Mouse (Mus musculus): ENCODE measurements around the gene Btbd35f3. TPM values are rescaled to one million over a fixed set of nuclear protein-coding genes. Genes with fewer than 3 reads are reported as not detected.

Btbd35f3 gene
- not detected for total RNA-seq (2023)

GRCm38 (mm10) chrX:4037374-4037773 lies at the start of gene Btbd35f3:
Gene Btbd35f3, plus strand, starts transcription at chrX:4037674.

Other genes starting within 250 kb of the Btbd35f3 start
- not detected for gene Btbd35f16, start 80.7 kb upstream of the Btbd35f3 start, total RNA-seq (2023)
- not detected for gene Btbd35f28, start 158.9 kb downstream of the Btbd35f3 start, total RNA-seq (2023)

Data from CD8-positive naive resting alpha-beta T cell, adult 57 days (primary cell).